Mouse (Mus musculus) ES-E14 (cell line): Measurements from ENCODE around the gene Otc. TPM values are rescaled to one million over a fixed set of nuclear protein-coding genes. Genes with fewer than 3 reads are reported as not detected.

Experiments
- DNase-seq: peaks from one replicate; pipeline ENCODE4 v3.0.0-alpha.2; 2013; ENCODE audit warnings: low read depth, low spot score
- H3K27ac ChIP-seq: 2 replicates; pipeline ENCODE4 v1.5.1; 2012; ENCODE audit warnings: low read depth, mild to moderate bottlenecking, low read length, moderate library complexity, mixed read lengths; ENCODE audit not compliant: poor library complexity, insufficient read depth, severe bottlenecking
- H3K36me3 ChIP-seq: 2 replicates; pipeline ENCODE4 v1.6.1; 2012; ENCODE audit warnings: mild to moderate bottlenecking, low read length, moderate library complexity, mixed read lengths; ENCODE audit not compliant: control insufficient read depth, poor library complexity, insufficient read depth, severe bottlenecking
- H3K4me1 ChIP-seq, 2 experiments: fragments of 150-350 bp in 1 of 2; sonication (generic) in 1 of 2; 2 replicates each; pipeline ENCODE4 v1.6.1; 2012; ENCODE audit warnings: low read length in 2 of 2, mild to moderate bottlenecking in 1 of 2, mixed read lengths in 1 of 2; ENCODE audit not compliant: control insufficient read depth in 2 of 2, insufficient read depth in 2 of 2, poor library complexity in 1 of 2
- H3K4me3 ChIP-seq, 2 experiments: fragments of 150-350 bp in 1 of 2; sonication (generic) in 1 of 2; 2 replicates each; pipeline ENCODE4 v1.5.1; 2012; ENCODE audit warnings: low read length in 2 of 2, low read depth in 1 of 2, mild to moderate bottlenecking in 1 of 2, mixed read lengths in 1 of 2; ENCODE audit not compliant: insufficient read depth in 1 of 2, poor library complexity in 1 of 2, severe bottlenecking in 1 of 2
- H3K9ac ChIP-seq: 2 replicates; pipeline ENCODE4 v1.6.1; 2012; ENCODE audit warnings: low read depth, mild to moderate bottlenecking, low read length, mixed read lengths; ENCODE audit not compliant: poor library complexity, insufficient read depth, severe bottlenecking
- H3K9me3 ChIP-seq: fragments of 150-350 bp; sonication (generic); 2 replicates; pipeline ENCODE4 v1.6.1; 2012; ENCODE audit warnings: low read depth, mild to moderate bottlenecking, low read length; ENCODE audit not compliant: control insufficient read depth, insufficient read depth
- CHD2 ChIP-seq: IDR thresholded peaks from 2 replicates; pipeline ENCODE4 v1.6.1; 2014; ENCODE audit warnings: mild to moderate bottlenecking, low read depth, low read length, inconsistent platforms
- HCFC1 ChIP-seq: IDR thresholded peaks from 2 replicates; pipeline ENCODE4 v1.6.1; 2012; ENCODE audit warnings: low read length, inconsistent platforms, borderline replicate concordance; ENCODE audit not compliant: insufficient read depth
- MAFK ChIP-seq: IDR thresholded peaks from 2 replicates; pipeline ENCODE4 v1.6.1; 2014; ENCODE audit warnings: mild to moderate bottlenecking, low read depth, low read length, inconsistent platforms; ENCODE audit not compliant: insufficient read depth
- ZC3H11A ChIP-seq: IDR thresholded peaks from 2 replicates; pipeline ENCODE4 v1.6.1; 2012; ENCODE audit warnings: low read depth, mild to moderate bottlenecking, inconsistent platforms, low read length, borderline replicate concordance
- ZNF384 ChIP-seq: IDR thresholded peaks from 2 replicates; pipeline ENCODE4 v1.6.1; 2012; ENCODE audit warnings: low read depth, low read length, inconsistent platforms
- in situ Hi-C, 2 experiments: fragments of 600-800 bp; cut with MboI; formaldehyde crosslinking; loops; one replicate each; pipeline ENCODE4 v1.15.1; 2025; ENCODE audit warnings: low sequenced_read_pairs in 2 of 2, inconsistent platforms in 1 of 2; ENCODE audit not compliant: unreplicated experiment in 2 of 2
- total RNA-seq: library from RNA; depleted of rRNA; stranded (reverse); fragments of 300-350 nt; gene quantifications from 2 replicates; pipeline ENCODE4 v1.2.3, GENCODE M21; 2012

The Otc gene
- total RNA-seq, 1 experiment: not detected

GRCm38 (mm10) chrX:10257774-10258173 lies 5.7 kb downstream of the Otc start:
- Histone ChIP-seq H3K27ac (no peak overlapping the region), H3K4me3 (no peak overlapping the region), H3K9me3 (no peaks in the 10 kb centered on the region), H3K9ac (no peak overlapping the region), H3K4me1 (no peaks in the 10 kb centered on the region), H3K36me3 (no peaks in the 10 kb centered on the region)
- TF ChIP-seq ZC3H11A (no peak), CHD2 (no peak), HCFC1 (no peak), MAFK (no peak), ZNF384 (no peak)
- DNase-seq: no peak
- in situ Hi-C loops: no loop called here

DNA sequence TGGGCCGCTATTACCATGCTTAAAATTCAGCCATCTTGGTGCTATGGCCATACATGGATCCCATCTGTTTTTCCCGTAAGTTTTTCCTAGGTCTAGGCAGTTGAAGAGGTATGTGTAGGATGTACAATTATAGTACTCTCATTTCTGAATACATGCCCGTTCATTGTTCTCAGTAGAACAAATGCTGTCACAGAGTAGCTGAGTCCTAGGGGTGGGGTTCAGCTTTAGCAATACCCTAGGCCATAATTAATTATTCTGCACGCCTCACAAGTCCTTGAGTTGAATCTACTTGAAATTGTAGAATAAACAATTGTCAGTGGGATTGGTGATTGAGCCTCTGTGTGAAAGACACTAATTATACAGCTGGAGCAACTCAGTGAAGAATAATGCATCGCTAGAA lies 6.2 kb downstream of the Otc start:
- H3K36me3 ChIP-seq: no peaks in the 10 kb centered on the region
- no peak overlapping the region for H3K4me3 ChIP-seq
- H3K4me1 ChIP-seq: no peaks in the 10 kb centered on the region
- no peak overlapping the region for H3K9ac ChIP-seq
- in situ Hi-C loops: no loop called here
- TF ChIP-seq ZNF384 (no peak), MAFK (no peak), CHD2 (no peak)
- H3K9me3 ChIP-seq: no peaks in the 10 kb centered on the region
- H3K27ac ChIP-seq: no peak overlapping the region
- DNase-seq: no peak

DNA sequence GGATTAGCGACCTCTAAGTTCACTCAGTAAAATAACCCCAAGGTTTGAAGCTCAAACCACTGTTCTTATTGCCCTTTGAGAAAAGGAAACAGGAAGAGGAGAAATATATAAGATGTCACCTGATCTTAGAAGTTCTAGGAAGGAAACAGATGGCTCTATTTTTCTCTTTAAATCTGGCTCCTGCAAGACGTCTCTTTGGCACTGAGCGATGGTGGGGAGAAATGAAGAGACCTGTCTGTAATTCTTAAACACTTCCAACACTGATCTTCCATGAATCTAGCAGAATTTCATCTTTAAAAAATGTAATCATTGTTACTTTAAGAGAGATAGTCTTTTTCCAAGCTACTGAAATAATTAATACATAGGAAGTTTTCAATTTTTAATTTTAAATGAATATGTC lies 16.2 kb downstream of the Otc start:
- DNase-seq: no peak
- Histone ChIP-seq H3K27ac (no peak overlapping the region), H3K4me3 (no peak overlapping the region), H3K9ac (no peak overlapping the region), H3K36me3 (no peaks in the 10 kb centered on the region), H3K9me3 (no peaks in the 10 kb centered on the region), H3K4me1 (no peaks in the 10 kb centered on the region)
- no peak for TF ChIP-seq ZC3H11A
- TF ChIP-seq ZNF384: no peak
- TF ChIP-seq MAFK: no peak
- no peak for TF ChIP-seq CHD2
- no peak for TF ChIP-seq HCFC1
- in situ Hi-C loops: no loop called here

DNA sequence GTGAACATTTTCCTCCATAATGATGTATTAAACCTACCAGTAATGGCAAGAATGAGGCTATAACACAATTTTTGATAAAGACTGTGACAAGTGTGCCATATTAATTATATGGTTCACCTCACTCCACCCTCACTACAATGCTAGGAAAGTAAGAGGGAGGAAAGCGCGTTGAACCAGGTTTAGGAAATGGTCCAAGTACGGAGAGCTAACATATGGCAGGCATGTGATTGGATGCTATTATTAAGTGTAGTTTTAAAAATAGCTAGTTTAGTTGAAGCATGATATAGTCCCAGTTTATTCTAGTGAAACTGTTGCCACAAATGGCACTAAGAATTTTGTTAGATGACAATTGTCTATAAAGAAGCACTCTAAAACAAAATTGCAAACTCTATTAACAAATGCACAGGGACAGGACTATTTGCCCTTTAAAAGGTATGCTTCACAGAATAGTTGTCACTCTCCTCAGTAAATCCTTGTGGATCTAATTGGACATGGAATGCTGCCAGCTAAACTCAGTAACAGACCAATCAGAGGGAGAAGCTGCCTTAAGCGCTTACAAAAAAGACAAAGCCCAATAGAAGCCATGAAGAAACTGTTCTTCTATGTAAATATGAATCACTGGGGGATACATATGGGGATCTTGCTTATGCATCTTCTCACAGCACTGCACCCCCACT lies 16.8 kb downstream of the Otc start:
- H3K4me1 ChIP-seq: no peaks in the 10 kb centered on the region
- H3K27ac ChIP-seq: no peak overlapping the region
- H3K4me3 ChIP-seq: no peak overlapping the region
- H3K36me3 ChIP-seq: no peaks in the 10 kb centered on the region
- no peak for DNase-seq
- H3K9me3 ChIP-seq: no peaks in the 10 kb centered on the region
- in situ Hi-C loops: no loop called here
- H3K9ac ChIP-seq: no peak overlapping the region
- TF ChIP-seq MAFK (no peak), ZNF384 (no peak), CHD2 (no peak), HCFC1 (no peak), ZC3H11A (no peak)

DNA sequence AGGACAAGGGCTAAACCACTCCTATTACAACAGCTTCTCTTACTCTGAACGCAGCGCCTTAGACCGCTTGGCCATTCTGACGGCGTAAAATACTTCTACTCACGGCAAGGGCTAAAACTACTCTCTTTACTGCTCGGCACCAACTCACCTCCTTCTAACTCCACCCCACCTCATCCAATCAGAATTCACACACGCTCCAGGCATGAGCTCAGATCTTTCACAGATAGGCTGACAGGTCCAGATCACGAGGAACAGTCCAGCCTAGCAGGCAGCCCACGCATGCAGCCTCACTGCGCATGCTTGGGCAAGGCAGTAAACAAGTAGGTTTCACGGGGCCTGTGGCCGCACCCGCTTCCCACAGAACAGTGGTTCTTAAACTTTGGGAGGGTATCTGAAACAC lies 45.2 kb downstream of the Otc start:
- H3K9me3 ChIP-seq: no peaks in the 10 kb centered on the region
- DNase-seq: no peak
- no peak overlapping the region for H3K9ac ChIP-seq
- no peak overlapping the region for H3K27ac ChIP-seq
- TF ChIP-seq ZNF384: no peak
- no peak for TF ChIP-seq MAFK
- no peak for TF ChIP-seq ZC3H11A
- TF ChIP-seq HCFC1: no peak
- TF ChIP-seq CHD2: no peak
- H3K36me3 ChIP-seq: no peaks in the 10 kb centered on the region
- H3K4me1 ChIP-seq: no peaks in the 10 kb centered on the region
- in situ Hi-C loops: no loop called here
- peak overlapping the region in 1 of 2 experiments; percentile 51; a peak in 2 of 4 replicates for H3K4me3 ChIP-seq
